25 mouse cellular contexts compared by ENCODE assay signal in the genomic region with DNA sequence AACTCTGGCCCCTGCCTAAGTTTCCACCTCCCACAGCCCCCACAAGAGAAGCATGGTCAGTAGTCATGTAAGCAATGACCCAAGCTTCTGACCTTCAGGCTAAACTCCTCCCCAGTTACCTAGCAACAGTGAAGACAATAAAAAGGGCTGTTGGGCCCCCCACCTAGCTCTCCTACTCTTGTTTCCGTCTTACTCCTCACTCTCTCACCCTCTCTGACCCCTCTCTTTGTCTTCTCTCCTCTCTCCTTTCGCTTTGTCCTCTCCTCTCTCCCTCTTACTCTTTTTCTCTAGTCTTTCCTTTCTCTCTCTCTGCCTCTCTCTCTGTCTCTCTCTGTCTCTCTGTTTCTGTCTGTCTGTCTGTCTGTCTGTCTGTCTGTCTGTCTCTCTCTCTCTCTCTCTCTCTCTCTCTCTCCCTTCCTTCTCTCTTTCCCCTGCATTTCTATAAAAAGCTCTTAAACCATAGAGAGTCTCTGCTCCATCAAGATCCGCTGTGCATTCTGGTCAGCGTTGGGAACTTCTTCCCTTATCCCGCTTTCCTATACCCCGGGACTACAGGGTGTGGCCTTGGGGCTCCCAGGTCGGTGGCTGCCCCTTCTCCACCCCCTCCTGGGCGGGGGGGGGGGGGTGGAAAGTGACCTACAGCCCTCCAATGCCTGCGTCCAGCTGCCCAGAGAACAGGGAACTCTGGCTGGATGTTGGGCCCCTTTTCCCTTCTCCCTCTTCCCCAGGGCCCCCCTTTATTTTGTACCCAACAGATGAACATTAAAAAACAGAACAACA. TPM values are rescaled to one million over a fixed set of nuclear protein-coding genes. Genes with fewer than 3 reads are reported as not detected.
"Had no signal": no experiment of that assay in that cellular context is flagged by ENCODE, and none has a peak within 500 bp of the region (broad histone marks: within the 10 kb centered on the region; RNA-seq: fewer than 3 reads in every experiment).

No protein-coding gene starts in this region.

RNA-seq across cellular contexts. Expression of a gene that starts 18.8 kb away (rescaled TPM):
- total RNA-seq: layer of hippocampus, adult 8-10 months; layer of hippocampus, postnatal 10 days; layer of hippocampus, postnatal 36 days; left cerebral cortex, adult 2 months; left cerebral cortex, postnatal 10 days; left cerebral cortex, postnatal 36 days; megakaryocyte, adult 5-6 weeks; monocyte, adult 5-6 weeks had no signal
- polyA plus RNA-seq: kidney, adult 2 months; limb, embryonic 12.5 days; limb, embryonic 15.5 days; liver, embryonic 11.5 days; liver, embryonic 14.5 days; liver, postnatal 0 days; lung, embryonic 14.5 days; lung, postnatal 0 days; macrophage; midbrain, embryonic 13.5 days; midbrain, embryonic 16.5 days; myocyte; neural tube, embryonic 12.5 days; neural tube, embryonic 15.5 days; stomach, embryonic 14.5 days; stomach, postnatal 0 days; thymus, adult 2 months had no signal
